Mouse (Mus musculus) CD4-positive, CD25-positive, alpha-beta regulatory T cell, adult 2 months (primary cell): ENCODE measurements around the gene Tcam1.

Experiments
- DNase-seq: peaks from one replicate; pipeline ENCODE4 v3.0.0-alpha.2; 2012; ENCODE audit warnings: low read depth, low spot score

Gene Tcam1

GRCm38 (mm10) chr11:106273311-106273684, 3.2 kb upstream of the Tcam1 start:
- no peak for DNase-seq

- no peak for DNase-seq
These were observed 2.7 kb upstream of the Tcam1 start for GRCm38 (mm10) chr11:106273811-106274210.

GRCm38 (mm10) chr11:106274374-106274773, 2.1 kb upstream of the Tcam1 start:
- no peak for DNase-seq

GRCm38 (mm10) chr11:106274971-106275411, 1.5 kb upstream of the Tcam1 start:
- no peak for DNase-seq

- DNase-seq: no peak
These were observed 6.0 kb downstream of the Tcam1 start for GRCm38 (mm10) chr11:106282452-106282851.

GRCm38 (mm10) chr11:106283371-106283770, 6.9 kb downstream of the Tcam1 start:
- DNase-seq: no peak

GRCm38 (mm10) chr11:106284126-106284525, 7.7 kb downstream of the Tcam1 start:
- no peak for DNase-seq

GRCm38 (mm10) chr11:106286206-106286605, 9.7 kb downstream of the Tcam1 start:
- no peak for DNase-seq

- no peak for DNase-seq
These were observed 10.5 kb downstream of the Tcam1 start for GRCm38 (mm10) chr11:106286987-106287386.

- no peak for DNase-seq
These were observed 12.9 kb downstream of the Tcam1 start for GRCm38 (mm10) chr11:106289369-106289768.

GRCm38 (mm10) chr11:106290376-106290775, 13.9 kb downstream of the Tcam1 start:
- no peak for DNase-seq

GRCm38 (mm10) chr11:106291861-106292260, 15.4 kb downstream of the Tcam1 start:
- no peak for DNase-seq

GRCm38 (mm10) chr11:106301765-106302164, 25.3 kb downstream of the Tcam1 start, which contains the start of gene Gh:
Gene Gh (minus strand): TSS chr11:106301865.
- DNase-seq: no peak

GRCm38 (mm10) chr11:106302634-106303033, 26.2 kb downstream of the Tcam1 start:
- DNase-seq: peak; percentile 89

- DNase-seq: no peak
These were observed 29.0 kb downstream of the Tcam1 start for GRCm38 (mm10) chr11:106305348-106306064.

GRCm38 (mm10) chr11:106306065-106306385, 29.6 kb downstream of the Tcam1 start:
- no peak for DNase-seq

- no peak for DNase-seq
These were observed 30.3 kb downstream of the Tcam1 start for GRCm38 (mm10) chr11:106306758-106307157.

- DNase-seq: no peak
These were observed 31.0 kb downstream of the Tcam1 start for GRCm38 (mm10) chr11:106307432-106307831.

GRCm38 (mm10) chr11:106308162-106308561, 31.7 kb downstream of the Tcam1 start:
- no peak for DNase-seq

GRCm38 (mm10) chr11:106310123-106310522, 33.7 kb downstream of the Tcam1 start:
- no peak for DNase-seq

GRCm38 (mm10) chr11:106313533-106313932, 37.1 kb downstream of the Tcam1 start:
- peak; percentile 27 for DNase-seq

- DNase-seq: peak; percentile 31
These were observed 37.9 kb downstream of the Tcam1 start, which contains the start of gene Cd79b for GRCm38 (mm10) chr11:106314333-106314812. Gene Cd79b (minus strand): TSS chr11:106314762.

GRCm38 (mm10) chr11:106316416-106316815, 39.9 kb downstream of the Tcam1 start:
- DNase-seq: no peak

GRCm38 (mm10) chr11:106317801-106318200, 41.3 kb downstream of the Tcam1 start:
- DNase-seq: peak; percentile 42
